Mouse (Mus musculus) hindlimb bud, embryonic 11.5 days (tissue): ENCODE results near the gene Mapk10.

Source experiments
- DNase-seq: peaks from one replicate; pipeline ENCODE4 v3.0.0-alpha.2; 2012; ENCODE audit warnings: low read depth, low spot score; ENCODE audit errors: extremely low spot score

Mapk10 gene

DNA sequence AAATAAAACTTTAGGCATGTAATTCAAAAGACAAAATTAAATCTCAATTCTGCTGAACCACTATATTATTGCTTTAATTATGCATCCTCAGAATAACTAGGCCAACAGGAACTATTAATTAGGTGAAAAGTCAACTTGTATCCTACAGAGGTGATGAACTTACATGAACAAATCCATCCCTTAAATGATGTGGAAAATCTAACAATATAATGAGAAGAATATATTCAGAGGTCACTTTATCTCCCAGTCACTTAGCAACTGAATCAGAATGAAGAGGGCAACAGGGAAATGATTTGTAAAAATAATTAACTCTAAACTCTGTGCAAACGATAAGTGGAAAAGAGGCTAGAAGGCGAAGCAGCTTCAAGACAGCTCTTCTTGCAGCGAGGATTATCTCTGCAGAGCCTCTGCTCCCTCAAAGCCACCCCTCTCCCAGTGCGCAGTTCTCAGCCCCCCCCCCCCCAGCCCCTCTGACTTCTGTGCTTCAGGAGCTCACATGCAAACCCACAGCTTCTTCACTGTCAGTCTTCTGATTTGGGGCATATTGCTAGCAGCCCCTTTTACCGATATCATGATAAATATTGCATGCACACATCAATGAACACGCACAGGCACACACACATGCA is 138.8 kb downstream of the Mapk10 start:
- no peak for DNase-seq

DNA sequence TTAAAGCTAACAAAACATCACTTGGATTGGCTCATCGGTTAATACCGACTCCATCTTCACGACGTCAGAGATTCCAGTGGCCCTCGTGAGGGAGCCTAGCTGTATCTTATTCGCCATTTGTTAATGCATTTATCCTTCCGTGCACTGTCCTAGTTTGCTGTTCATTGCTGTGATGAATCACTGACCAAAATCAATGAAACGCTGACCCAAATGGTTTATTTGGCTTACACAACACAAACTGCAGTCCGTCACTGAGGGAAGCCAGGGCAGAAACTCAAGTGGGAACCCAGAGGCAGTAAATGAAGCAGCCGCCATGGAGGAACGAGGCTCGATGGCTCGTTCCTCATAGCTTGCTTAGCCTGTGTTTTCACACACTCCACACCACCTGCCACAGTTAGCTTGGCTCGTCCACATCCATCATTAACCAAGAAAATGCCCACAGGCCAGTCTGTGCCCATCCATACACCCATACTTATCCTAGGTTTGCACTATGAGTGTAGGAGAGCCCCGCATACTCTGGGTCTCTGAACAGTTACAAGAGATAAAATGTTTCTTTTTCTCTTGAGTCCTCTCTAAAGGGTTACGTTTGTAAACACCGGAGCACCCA is 140.0 kb downstream of the Mapk10 start:
- DNase-seq = no peak

DNA sequence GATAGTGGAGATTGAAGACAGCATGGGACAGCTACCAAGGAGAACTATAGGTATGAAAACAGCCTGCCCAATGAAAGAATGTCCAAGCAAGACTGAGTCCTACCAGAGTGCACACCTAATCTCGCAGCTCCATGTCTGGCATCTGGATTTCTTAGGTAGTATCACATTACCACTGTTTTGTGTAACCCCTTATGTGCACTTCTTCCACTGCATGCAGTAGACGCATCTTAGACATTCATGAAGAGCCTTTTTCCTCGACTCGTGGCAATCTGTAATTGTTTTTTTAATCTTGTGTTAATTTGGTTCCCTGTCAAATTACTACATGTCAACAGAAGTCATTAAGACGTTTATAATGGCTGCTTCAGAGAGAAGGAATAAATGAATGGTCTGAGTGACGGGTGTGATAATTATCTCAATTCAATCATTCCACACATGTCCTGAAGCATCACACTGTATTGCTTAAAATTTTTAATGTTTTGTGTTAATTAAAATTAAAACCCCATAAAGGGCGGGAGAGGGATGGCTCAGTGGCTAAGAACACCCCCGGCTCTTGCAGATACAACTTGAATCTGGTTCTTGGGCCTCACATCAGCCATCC is 160.7 kb downstream of the Mapk10 start:
- DNase-seq = no peak

DNA sequence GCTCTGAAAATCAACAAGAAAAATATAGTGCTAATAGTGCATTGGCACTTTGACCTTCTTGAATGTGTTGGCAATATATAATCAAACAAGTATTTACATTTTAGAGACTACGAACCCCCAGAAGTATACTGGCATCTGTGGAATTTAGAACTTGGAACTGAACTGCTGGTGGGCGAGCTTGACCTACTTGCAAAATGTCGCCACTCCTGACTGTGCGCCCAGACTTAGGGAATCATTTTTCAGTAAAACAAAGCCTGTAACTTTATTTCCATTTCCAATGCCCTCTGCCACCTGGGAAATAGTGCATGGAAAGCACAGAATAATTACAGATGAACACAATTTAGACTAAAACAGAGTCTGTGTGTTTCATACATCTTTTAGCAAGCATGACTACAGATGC is 163.1 kb downstream of the Mapk10 start:
- no peak for DNase-seq

DNA sequence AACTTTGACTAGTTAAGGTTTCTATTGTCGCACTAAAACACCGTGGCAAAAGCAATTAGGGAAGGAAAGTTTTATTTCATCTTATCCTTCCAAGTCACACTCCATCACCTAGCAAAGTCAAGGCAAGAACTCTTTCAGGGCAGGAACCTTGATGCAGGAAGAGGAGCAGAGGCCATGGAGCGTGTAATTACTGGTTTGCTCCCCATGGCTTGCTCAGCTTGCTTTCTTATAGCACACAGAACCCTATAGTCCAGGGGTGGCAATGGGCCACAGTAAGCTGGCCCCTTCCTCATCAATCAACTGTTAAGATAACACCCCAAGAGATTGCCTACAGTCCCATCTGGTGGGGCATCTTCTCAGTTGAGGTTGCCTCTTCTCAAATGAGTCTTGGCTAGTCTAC is 173.4 kb downstream of the Mapk10 start:
- DNase-seq = no peak

DNA sequence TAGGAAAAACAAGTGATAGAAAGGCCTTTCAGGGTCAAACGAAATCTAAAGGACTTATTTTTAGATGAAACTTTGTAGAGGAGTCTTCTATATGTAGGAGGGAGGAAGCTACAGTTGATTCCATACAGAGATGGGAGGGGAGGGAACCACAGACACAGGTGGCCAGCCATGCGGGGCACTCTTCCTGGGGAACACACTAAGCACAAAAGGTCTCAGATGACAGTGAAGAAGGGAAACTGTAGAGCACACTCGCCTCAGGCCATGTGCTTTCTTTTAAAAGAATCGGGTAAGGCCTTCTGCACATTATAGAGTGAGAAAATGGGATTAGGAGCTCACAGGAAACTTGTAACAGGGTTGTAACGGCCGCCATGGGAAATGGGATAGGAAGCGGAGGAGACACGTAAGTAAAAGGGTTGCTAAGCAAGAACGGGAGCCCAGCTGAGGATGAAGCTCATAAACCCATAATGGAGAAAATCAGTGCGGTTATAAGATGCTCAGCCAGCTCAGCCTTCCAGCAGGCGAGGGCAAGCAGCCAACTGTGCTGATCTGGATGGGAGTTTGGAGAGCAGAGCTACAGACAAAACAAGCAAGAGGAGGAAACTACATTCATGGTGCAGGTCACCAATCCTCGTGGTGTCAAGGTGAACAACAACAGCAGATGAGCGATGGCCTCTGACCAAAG is 182.1 kb downstream of the Mapk10 start:
- DNase-seq = no peak

DNA sequence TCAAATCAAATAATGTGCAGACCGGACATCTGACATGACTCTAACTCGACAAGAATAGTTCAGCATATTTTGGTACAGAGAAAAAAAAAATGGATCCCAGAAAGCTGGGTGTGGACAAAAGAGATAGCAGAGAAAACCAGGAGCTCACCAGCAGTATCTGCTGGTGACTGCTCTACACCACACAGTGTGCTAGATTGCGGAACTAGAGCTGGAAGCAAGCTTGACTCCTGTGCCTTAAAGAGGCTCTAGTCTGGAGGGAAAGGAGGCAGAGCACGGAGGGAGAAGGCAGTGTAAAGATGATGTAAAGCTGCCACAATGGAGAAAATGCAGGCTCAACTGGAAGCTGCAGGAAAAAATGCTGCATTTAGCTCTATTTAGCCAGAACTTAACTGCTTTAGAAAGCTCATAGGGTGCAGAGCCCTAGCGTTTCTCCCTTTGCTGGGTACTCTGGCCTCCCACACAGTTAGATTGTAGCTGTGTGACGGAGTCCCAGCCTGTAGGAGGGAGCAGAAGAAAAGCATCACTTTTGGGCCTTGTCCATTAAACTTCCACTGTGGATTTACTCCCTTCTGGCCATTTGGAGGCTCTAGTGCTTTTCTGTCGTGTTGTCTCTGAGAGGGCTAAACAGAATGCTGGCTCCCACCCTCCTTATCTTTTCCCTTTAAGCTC is 188.5 kb downstream of the Mapk10 start:
- DNase-seq = no peak

DNA sequence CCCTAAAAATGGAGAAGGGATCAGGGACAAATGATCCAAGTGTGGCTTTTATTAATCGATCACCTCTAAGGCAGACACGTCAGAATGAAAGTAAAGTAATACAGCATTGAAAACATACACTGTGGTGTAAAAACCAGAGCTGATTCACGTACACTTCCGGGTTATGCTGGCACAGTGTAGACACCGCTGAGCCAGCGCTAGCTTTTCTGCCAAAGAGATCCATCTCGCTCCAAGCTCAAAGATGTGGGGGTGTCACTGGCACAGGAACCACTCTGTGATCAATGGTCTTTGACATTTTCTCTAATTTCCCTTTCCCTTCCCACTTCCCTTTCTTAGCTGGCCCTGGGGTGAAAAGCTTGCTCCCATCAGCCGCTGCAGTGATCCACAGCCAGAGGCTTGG is 189.7 kb downstream of the Mapk10 start:
- DNase-seq = no peak

DNA sequence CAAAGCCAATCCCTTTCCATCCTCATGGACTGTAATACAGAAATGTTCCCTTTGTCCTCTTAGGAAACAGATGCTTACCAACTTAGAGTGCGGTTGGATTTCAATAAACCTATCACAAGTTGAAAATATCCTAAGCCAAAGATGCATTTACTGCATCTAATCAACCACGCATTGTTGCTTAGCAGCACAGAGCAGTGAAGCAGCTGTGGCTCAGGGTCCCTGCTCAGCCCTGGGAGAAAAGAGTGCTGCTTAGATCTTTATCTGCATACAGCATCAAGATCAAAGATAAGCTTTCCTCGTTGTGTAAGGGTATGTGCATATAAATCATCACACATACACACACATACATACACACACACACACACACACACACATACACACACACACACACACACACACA is 190.2 kb downstream of the Mapk10 start:
- no peak for DNase-seq

DNA sequence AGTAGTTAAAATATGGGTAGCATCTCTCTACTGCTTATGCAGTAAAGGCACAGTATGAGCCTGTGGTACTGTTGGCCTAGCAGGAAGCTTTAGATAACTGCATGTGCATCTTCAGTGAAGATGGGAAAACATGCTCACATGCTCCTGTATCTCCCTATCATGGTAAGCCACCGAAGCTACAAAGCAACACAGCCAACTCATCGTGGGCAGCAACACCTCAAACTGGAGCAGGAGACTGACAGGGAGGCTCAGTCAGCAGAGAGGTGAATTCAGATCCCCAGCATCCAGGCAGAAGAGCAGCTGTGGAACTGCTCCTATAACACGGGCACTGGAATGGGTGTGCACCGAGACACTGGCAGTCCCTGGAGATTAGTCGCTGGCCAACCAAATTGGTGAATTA is 191.0 kb downstream of the Mapk10 start:
- no peak for DNase-seq

DNA sequence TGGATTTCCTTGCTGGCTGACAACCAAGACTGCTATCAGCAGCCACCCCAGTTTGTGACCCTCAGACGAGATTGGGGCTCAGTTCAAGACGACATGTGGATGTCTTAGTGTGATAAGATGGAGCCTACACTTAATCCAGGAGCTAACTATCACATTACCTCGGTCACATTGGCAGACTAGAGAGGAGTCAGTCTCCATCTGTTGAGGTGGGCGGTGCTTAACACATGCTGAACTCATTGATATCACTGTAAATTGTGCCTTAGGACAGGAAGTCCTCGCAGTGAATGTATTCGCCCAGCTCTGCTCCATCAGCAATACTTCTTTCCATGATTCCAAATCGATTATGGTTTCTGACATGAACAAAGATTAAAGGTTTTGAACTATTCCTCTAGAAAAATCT is 193.5 kb downstream of the Mapk10 start:
- DNase-seq = no peak

DNA sequence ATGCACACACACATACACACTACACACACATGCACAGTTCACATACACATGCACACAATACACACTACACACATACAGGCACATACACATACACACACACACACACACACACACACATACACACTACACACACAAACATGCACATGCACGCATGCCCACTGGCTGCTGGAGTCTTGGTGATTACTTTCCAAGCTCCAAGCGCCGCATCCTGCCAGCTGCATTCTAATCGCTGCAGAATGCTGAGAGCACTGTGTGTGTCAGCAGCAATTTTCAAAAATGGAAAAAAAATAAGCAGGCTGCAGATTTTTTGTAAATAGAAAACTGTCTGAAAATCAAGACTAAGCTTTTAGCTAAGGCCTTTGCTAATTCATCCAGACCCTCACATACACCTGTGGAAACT is 196.8 kb downstream of the Mapk10 start:
- DNase-seq = no peak

DNA sequence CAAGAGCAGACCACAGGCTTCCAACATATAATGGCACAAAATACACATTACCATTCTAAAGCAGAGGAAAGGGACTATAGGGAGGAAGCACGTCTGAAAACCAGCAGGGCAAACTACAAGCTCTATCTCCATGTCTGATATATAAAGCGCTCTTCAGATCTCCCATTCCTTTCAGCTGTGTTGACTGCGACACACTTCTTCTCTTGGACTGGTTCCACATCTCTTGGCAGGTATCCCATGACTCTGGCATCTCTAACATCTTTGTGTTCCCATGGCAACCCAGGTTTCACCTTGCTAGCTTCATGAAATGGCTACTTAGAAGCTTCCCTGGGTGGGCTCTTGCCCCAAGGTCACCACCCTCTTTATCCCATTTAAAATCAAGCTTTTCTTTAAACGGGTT is 202.2 kb downstream of the Mapk10 start:
- DNase-seq = no peak

DNA sequence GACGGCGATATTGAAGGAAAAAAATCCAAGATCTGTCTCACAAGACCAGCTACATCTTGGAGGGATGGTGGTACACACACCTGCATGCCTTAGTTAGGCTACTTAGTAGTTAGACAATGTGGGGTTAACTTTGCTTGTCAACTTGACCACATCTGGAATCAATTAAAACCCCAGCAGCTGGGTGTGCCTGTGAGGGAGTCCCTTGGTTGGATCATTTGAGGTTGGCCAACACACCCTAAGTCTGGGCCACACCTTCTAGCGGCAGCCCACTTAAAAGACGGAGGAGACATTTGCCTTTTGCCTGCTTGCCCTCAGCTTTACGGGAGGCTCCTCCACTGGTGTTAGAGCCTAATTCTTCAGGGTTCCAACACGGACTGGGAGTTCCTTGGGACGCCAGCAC is 209.0 kb downstream of the Mapk10 start:
- peak; percentile 20 for DNase-seq

DNA sequence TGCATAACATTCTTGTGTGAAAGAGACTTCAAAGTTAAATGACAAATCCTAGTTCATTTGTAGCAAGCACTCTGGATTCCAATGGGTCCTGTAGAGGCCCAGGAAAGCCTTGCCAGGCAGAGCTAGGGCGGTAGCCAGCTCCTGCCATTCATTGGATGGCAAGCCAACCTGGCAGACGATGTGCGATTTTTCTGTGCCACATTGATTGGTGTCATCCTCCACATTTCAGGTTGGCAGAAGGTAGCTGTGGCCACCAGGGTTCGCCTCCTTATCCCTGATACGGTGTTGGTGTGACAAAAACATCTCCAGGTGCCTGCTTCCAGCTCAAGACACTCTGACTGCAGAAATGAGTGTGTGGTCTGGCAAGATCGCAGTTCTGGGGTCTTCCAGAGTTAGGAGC is 210.6 kb downstream of the Mapk10 start:
- no peak for DNase-seq

DNA sequence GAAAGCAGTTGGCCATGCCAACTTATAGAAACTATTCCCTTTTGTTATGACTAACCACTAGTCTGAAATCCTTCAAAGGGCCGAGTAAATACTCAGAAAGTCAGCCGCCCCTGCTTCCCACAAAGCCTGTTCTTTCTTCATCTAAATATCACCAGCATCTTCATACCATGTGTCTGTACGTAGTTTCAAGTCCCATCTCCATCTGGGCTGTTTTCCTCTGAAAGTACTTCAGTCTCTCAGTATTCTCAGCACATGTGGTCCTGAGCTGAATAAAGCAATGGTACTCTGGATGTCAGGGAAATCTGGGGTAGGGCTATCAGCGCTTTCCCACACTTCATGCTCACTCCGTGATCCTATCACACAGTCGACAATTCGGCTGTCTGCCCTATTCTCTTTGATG is 212.6 kb downstream of the Mapk10 start:
- no peak for DNase-seq

DNA sequence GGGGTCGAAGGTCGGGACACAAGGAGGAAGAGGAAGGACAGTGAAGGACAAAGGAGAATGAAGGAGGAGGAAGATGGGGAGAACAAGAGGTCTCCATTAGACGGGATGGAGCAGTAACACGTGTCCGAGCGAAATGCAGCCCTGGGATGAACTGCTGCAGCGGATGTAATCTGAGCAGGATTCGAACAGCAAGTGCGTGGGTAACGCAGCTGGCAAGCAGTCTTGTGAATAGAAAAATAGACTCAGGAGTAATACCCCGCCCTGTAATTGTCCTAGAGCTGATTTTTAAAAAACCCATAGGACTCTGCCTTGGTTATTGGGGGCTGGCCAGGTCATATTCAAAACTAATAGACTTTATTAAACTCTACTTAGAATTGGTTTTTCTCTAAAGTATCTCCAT is 213.2 kb downstream of the Mapk10 start:
- no peak for DNase-seq

DNA sequence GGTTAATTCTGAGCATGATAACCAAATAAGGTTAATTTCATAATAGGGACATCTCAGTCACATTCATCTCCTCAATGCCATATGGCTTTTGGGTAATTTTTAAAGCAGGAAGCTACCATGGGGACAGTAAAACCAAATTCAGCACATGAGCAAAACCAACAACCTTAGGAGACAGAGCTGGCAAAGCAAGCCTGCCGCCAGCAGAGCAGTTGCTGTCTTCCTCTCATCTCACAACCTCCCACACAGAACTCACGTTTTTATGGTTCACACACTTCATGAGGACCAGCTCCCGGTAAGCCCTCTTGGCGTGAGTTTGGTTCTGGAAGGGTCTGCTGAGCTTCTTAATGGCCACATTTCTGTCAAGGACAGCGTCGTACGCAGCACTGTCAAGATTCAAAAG is 214.8 kb downstream of the Mapk10 start:
- DNase-seq = no peak

DNA sequence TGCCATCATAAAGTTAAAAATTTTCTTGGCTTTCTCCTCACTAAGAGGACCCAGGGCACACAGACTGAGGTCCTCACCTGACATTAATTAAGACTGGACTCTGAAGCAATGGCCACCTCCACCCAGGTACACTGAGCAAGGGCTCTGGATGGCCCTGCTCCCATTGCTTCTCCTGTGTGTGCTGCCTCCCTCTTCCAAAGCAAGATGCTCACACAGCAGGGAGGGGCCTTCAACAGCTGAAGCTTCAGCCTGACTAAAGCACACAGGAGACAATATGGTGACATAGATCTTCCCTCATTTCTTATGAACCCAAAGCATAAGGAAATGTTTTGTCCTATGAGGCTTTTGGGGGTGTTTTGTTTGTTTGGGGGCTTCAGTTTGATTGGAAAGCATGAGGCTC is 215.2 kb downstream of the Mapk10 start:
- DNase-seq = no peak

DNA sequence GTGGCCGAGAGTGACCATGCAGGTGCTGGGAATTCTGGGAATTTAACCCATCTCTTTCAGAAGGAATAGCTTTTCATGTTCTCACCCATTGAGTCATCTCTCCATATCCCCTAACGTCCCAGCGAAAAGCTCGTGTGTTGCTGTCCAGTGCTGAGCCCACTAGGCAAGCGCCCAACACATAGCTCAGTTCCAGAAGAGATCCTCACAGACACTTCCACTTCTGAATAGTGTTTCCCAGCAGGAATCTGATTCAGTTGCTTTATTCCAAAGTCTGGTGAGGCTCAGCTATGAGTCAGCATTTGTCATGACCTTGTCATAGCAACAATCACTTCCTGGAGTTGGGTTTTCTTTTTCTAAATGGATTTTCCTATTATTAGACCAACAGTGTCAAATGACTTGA is 217.2 kb downstream of the Mapk10 start:
- no peak for DNase-seq

DNA sequence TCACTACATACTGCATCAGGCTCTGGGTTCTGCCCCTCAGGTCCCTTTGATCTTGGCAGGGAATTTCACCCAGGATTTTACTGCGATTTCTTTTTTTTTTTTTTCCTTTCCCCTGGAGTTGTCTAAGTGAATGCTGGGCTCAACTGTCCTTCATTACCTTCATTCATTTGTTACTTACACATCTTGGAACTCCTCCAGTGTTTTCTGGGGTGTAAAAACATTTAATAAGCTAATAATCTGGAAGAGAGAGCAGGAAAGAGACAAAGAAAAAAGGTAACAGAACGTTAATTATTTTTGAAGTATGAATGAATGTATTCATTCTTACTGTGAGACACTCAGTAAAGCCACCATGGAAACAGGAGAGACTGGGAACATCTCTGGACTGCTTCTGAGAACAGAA is 219.4 kb downstream of the Mapk10 start:
- DNase-seq = no peak

DNA sequence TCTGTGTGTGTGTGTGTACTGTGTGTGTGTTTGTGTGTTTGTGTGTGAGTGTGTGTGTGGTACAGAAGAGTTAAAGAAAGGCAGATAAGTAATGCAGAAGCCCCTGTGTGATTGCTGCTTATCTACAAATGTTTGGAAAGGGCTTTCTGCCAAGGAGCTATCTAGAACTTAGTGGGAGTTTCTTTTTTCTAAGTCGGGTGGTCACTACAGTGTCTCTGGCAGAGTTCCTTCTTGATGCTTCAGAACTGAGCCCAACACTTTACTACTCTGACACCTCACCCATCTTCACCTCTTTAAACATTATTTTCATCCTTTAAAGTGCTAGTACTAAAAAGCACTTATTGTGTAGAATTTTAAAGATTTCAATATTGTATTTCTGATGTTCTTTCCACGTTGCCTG is 232.8 kb downstream of the Mapk10 start:
- no peak for DNase-seq
